Mouse (Mus musculus) heart, embryonic 14.5 days (tissue): ENCODE measurements around the gene Zfp820. TPM values are rescaled to one million over a fixed set of nuclear protein-coding genes. Genes with fewer than 3 reads are reported as not detected.

ENCODE experiments used
- polyA plus RNA-seq: library from polyadenylated mRNA; unstranded; fragments of >200 nt; fragmentation: Nextera tagmentation; extraction: Ambion mirVana; gene quantifications from 2 replicates; pipeline ENCODE4 v1.2.1, GENCODE M21; 2014

Gene Zfp820
- polyA plus RNA-seq, 1 experiment from 2014 or later: 5.4 TPM

Other genes with a start within 250 kb of the Zfp820 start
- 2.7 and 4.1 TPM in 2 replicates for gene Zfp983, start 195.1 kb downstream of the Zfp820 start, polyA plus RNA-seq
- 3.5 and 6.7 TPM in 2 replicates for gene Gm10226, start 153.9 kb downstream of the Zfp820 start, polyA plus RNA-seq
- 7.0 and 7.1 TPM in 2 replicates for gene Zfp760, start 138.0 kb downstream of the Zfp820 start, polyA plus RNA-seq
- gene Zfp229, start 115.0 kb downstream of the Zfp820 start, polyA plus RNA-seq: 5.2 and 5.7 TPM in 2 replicates
- 4.1 and 4.9 TPM in 2 replicates for gene Zfp995, start 64.2 kb upstream of the Zfp820 start, polyA plus RNA-seq
- 12.5 and 14.2 TPM in 2 replicates for gene Zfp942, start 116.7 kb upstream of the Zfp820 start, polyA plus RNA-seq
- gene Zfp943, start 116.8 kb upstream of the Zfp820 start, polyA plus RNA-seq: 15.5 and 17.3 TPM in 2 replicates